28 mouse cellular contexts compared by ENCODE assay signal in genomic region chr15:100631454-100632170, GRCm38 (mm10). TPM values are rescaled to one million over a fixed set of nuclear protein-coding genes. Genes with fewer than 3 reads are reported as not detected.
DNase-seq lines count a peak whose midpoint lies in the region; ATAC-seq and TF ChIP-seq lines count a peak whose summit lies in the region.
"Had no signal": no experiment of that assay in that cellular context is flagged by ENCODE, and none has a peak within 500 bp of the region (broad histone marks: within the 10 kb centered on the region; RNA-seq: fewer than 3 reads in every experiment).

No protein-coding gene starts in this region.

- DNase-seq in lung, postnatal 25 days (ENCODE audit: low spot score): peak; percentile 23
- DNase-seq in lung, adult 2 months: no peak
- peak; percentile 47 for DNase-seq in MEL (ENCODE audit: low read depth, low spot score)
- DNase-seq in liver, postnatal 0 days: no peak
- no peak for DNase-seq in gastrocnemius, postnatal 25 days
- DNase-seq in hindbrain, embryonic 10.5 days (ENCODE audit: low spot score): no peak
- DNase-seq: cerebellum, adult 11 months; cerebellum, postnatal 10 days; heart, adult 11 months; heart, postnatal 14 days; kidney, adult 18-20 months; left cerebral cortex, postnatal 4 days; right cerebral cortex, adult 18-20 months; right cerebral cortex, postnatal 4 days; thymus, postnatal 4 days had no signal

- no peak for TF ChIP-seq POLR2A in lung, adult 2 months (IDR thresholded peaks at IDR 0.05; ENCODE audit: borderline replicate concordance, extremely low read depth, low read depth, low read length)
- TF ChIP-seq POLR2A in MEL (IDR thresholded peaks at IDR 0.05; ENCODE audit: control insufficient read depth in 1 of 2, insufficient read depth in 1 of 2, low read depth in 1 of 2, low read length in 2 of 2, poor library complexity in 1 of 2): no peak
- TF ChIP-seq POLR2A in small intestine, adult 2 months (IDR thresholded peaks at IDR 0.05; ENCODE audit: low read depth, low read length): no peak

- H3K36me3 ChIP-seq in MEL (ENCODE audit: control insufficient read depth in 1 of 2, insufficient read depth in 2 of 2, low read length in 2 of 2): peaks cover 0 to 20% of the 10 kb centered on the region in 2 experiments; a peak in 2 of 4 replicates
- H3K36me3 ChIP-seq in liver, postnatal 0 days (replicated peaks; ENCODE audit: insufficient read depth, low read length): no peaks in the 10 kb centered on the region
- peaks cover 6% of the 10 kb centered on the region; the same call in 1 of the 2 replicates for H3K36me3 ChIP-seq in small intestine, adult 2 months (ENCODE audit: control insufficient read depth, insufficient read depth, low read length)
- H3K36me3 ChIP-seq in hindbrain, embryonic 10.5 days: no peaks in the 10 kb centered on the region
- H3K36me3 ChIP-seq: embryonic facial prominence, embryonic 12.5 days; forebrain, embryonic 12.5 days; heart, embryonic 12.5 days; hindbrain, embryonic 13.5 days; limb, embryonic 15.5 days; lung, embryonic 15.5 days; midbrain, embryonic 10.5 days; stomach, embryonic 15.5 days had no signal

- TF ChIP-seq RAD21 in MEL (IDR thresholded peaks at IDR 0.05; ENCODE audit: low read depth, low read length): no peak; the same call in 1 of the 2 replicates

- TF ChIP-seq EP300 in MEL (IDR thresholded peaks at IDR 0.05; ENCODE audit: low read depth in 1 of 2, low read length in 2 of 2): no peak; a peak in 1 of 4 replicates
- TF ChIP-seq EP300 in liver, postnatal 0 days (IDR thresholded peaks at IDR 0.05; ENCODE audit: low read depth): no peak

- no peak for TF ChIP-seq CTCF in lung, adult 2 months (IDR thresholded peaks at IDR 0.05; ENCODE audit: insufficient read depth, low read length)
- TF ChIP-seq CTCF in MEL (IDR thresholded peaks at IDR 0.05 in 2 of 3, conservative IDR thresholded peaks at IDR 0.05 in 1 of 3; ENCODE audit: control insufficient read depth in 1 of 3, insufficient read depth in 1 of 3, low read depth in 2 of 3, low read length in 3 of 3, poor library complexity in 1 of 3, severe bottlenecking in 1 of 3): no peak
- no peak for TF ChIP-seq CTCF in liver, postnatal 0 days (IDR thresholded peaks at IDR 0.05; ENCODE audit: low read depth)
- no peak for TF ChIP-seq CTCF in small intestine, adult 2 months (IDR thresholded peaks at IDR 0.05; ENCODE audit: extremely low read depth, insufficient read length, insufficient replicate concordance, low read depth, low read length)

- WGBS in lung, adult 2 months: 57% methylated on average over 12 of the region's 12 CpGs
- WGBS in liver, postnatal 0 days (ENCODE audit: insufficient replicate concordance): 32% methylated on average over 12 of the region's 12 CpGs
- 78% methylated on average over 12 of the region's 12 CpGs for WGBS in small intestine, adult 2 months
- 88% methylated on average over 12 of the region's 12 CpGs for WGBS in hindbrain, embryonic 10.5 days

- H3K4me3 ChIP-seq in lung, adult 2 months (replicated peaks; ENCODE audit: extremely low read depth, low read depth, low read length): no peak overlapping the region
- H3K4me3 ChIP-seq in MEL (ENCODE audit: control insufficient read depth in 1 of 2, insufficient read depth in 1 of 2, low read depth in 2 of 2, low read length in 2 of 2): no peak overlapping the region
- no peak overlapping the region for H3K4me3 ChIP-seq in liver, postnatal 0 days (ENCODE audit: low read depth, low read length)
- no peak overlapping the region for H3K4me3 ChIP-seq in small intestine, adult 2 months (ENCODE audit: low read depth, low read length)
- H3K4me3 ChIP-seq in hindbrain, embryonic 10.5 days: no peak overlapping the region
- H3K4me3 ChIP-seq: embryonic facial prominence, embryonic 12.5 days; erythroblast, embryonic 14.5 days; forebrain, embryonic 12.5 days; heart, embryonic 12.5 days; hindbrain, embryonic 13.5 days; limb, embryonic 15.5 days; lung, embryonic 15.5 days; midbrain, embryonic 10.5 days; stomach, embryonic 15.5 days had no signal

- ATAC-seq in liver, postnatal 0 days: peak; percentile 42
- ATAC-seq: inflammation-experienced regulatory T-cells, adult 6 months; midbrain, embryonic 16.5 days had no signal

- no peak overlapping the region for H3K9ac ChIP-seq in MEL (ENCODE audit: control insufficient read depth, low read depth, low read length, poor library complexity, severe bottlenecking)
- peak overlapping the region; percentile 26; the same call in 1 of the 2 replicates for H3K9ac ChIP-seq in liver, postnatal 0 days (replicated peaks)
- H3K9ac ChIP-seq: embryonic facial prominence, embryonic 12.5 days; forebrain, embryonic 12.5 days; heart, embryonic 12.5 days; hindbrain, embryonic 13.5 days; limb, embryonic 15.5 days; lung, embryonic 15.5 days; stomach, embryonic 15.5 days had no signal

- no peaks in the 10 kb centered on the region for H3K9me3 ChIP-seq in MEL (replicated peaks; ENCODE audit: insufficient read depth, low read length)
- H3K9me3 ChIP-seq in liver, postnatal 0 days (ENCODE audit: low read length): no peaks in the 10 kb centered on the region
- no peaks in the 10 kb centered on the region for H3K9me3 ChIP-seq in hindbrain, embryonic 10.5 days
- H3K9me3 ChIP-seq: embryonic facial prominence, embryonic 12.5 days; forebrain, embryonic 12.5 days; heart, embryonic 12.5 days; hindbrain, embryonic 13.5 days; limb, embryonic 15.5 days; lung, embryonic 15.5 days; midbrain, embryonic 10.5 days; stomach, embryonic 15.5 days had no signal

- H3K27me3 ChIP-seq in MEL (ENCODE audit: control insufficient read depth in 1 of 2, insufficient read depth in 2 of 2, low read length in 2 of 2): 0 out of 4 replicates have a peak, but pooled peaks cover 0 to 2% of the 10 kb centered on the region in 2 experiments
- peaks cover 16% of the 10 kb centered on the region for H3K27me3 ChIP-seq in liver, postnatal 0 days (ENCODE audit: insufficient read depth, low read length)
- H3K27me3 ChIP-seq in small intestine, adult 2 months (ENCODE audit: control insufficient read depth, insufficient read depth, low read length): no peaks in the 10 kb centered on the region
- peaks cover 63% of the 10 kb centered on the region for H3K27me3 ChIP-seq in hindbrain, embryonic 10.5 days (ENCODE audit: insufficient read depth, poor library complexity, severe bottlenecking)

- no peaks in the 10 kb centered on the region for H3K79me2 ChIP-seq in MEL (ENCODE audit: control insufficient read depth, insufficient read depth, low read length, poor library complexity)

- 0 out of 2 replicates have a peak overlapping the region, but pooled peaks have one; percentile 19 for H3K4me2 ChIP-seq in liver, postnatal 0 days (ENCODE audit: low read depth, low read length)
- H3K4me2 ChIP-seq: embryonic facial prominence, embryonic 12.5 days; forebrain, embryonic 12.5 days; heart, embryonic 12.5 days; hindbrain, embryonic 13.5 days; limb, embryonic 15.5 days; lung, embryonic 15.5 days; stomach, embryonic 15.5 days had no signal

- peaks cover 22% of the 10 kb centered on the region for H3K4me1 ChIP-seq in lung, adult 2 months (ENCODE audit: control insufficient read depth, insufficient read depth, low read length)
- peaks cover 4 to 29% of the 10 kb centered on the region in 2 experiments for H3K4me1 ChIP-seq in MEL (ENCODE audit: control insufficient read depth in 1 of 2, insufficient read depth in 2 of 2, low read length in 2 of 2)
- peaks cover 43% of the 10 kb centered on the region for H3K4me1 ChIP-seq in liver, postnatal 0 days (ENCODE audit: insufficient read depth)
- peaks cover 23% of the 10 kb centered on the region for H3K4me1 ChIP-seq in small intestine, adult 2 months (ENCODE audit: control insufficient read depth, insufficient read depth, insufficient read length, low read length)
- H3K4me1 ChIP-seq in hindbrain, embryonic 10.5 days (replicated peaks): peaks cover 22% of the 10 kb centered on the region

- H3K27ac ChIP-seq in MEL (ENCODE audit: control insufficient read depth, low read depth, low read length): no peak overlapping the region
- peak overlapping the region; percentile 75 for H3K27ac ChIP-seq in liver, postnatal 0 days (ENCODE audit: low read depth)
- H3K27ac ChIP-seq in small intestine, adult 2 months (ENCODE audit: insufficient read depth, low read depth, low read length): peak overlapping the region; percentile 81
- H3K27ac ChIP-seq in hindbrain, embryonic 10.5 days: no peak overlapping the region
- H3K27ac ChIP-seq: embryonic facial prominence, embryonic 12.5 days; forebrain, embryonic 12.5 days; hindbrain, embryonic 13.5 days; limb, embryonic 15.5 days; lung, embryonic 15.5 days; midbrain, embryonic 10.5 days; stomach, embryonic 15.5 days had no signal

RNA-seq across cellular contexts. Expression of gene Smagp, which starts 5.1 kb away (rescaled TPM):
- 102 and 115 TPM in 2 replicates for polyA plus RNA-seq in lung, adult 2 months (2012; rRNA removed)
- total RNA-seq in MEL (2012; rRNA removed): 1.6 and 2.6 TPM in 2 replicates
- polyA plus RNA-seq in MEL (2012; ENCODE audit: insufficient read depth in 1 of 2, insufficient read length in 2 of 2, low read depth in 1 of 2, low replicate concordance in 2 of 2, missing spikeins in 1 of 2): 10 to 100 TPM in 1 of 2 experiments, not detected in 1; 22.6 TPM
- polyA plus RNA-seq in liver, postnatal 0 days (2015; fragmentation: Nextera tagmentation; extraction: Ambion mirVana): 21.7 and 24.8 TPM in 2 replicates
- polyA plus RNA-seq in small intestine, adult 2 months (2012; rRNA removed): 154 and 384 TPM in 2 replicates
- total RNA-seq in gastrocnemius, postnatal 25 days (2021): 1 to 10 TPM; 2.5 to 3.0 TPM
- 5.7 and 6.5 TPM in 2 replicates for polyA plus RNA-seq in hindbrain, embryonic 10.5 days (2016; fragmentation: Nextera tagmentation; extraction: Ambion mirVana)

RNA-seq across cellular contexts. Expression of gene Dazap2, which starts 16.5 kb away (rescaled TPM):
- polyA plus RNA-seq in lung, adult 2 months (2012; rRNA removed): 846 and 1,111 TPM in 2 replicates
- total RNA-seq in MEL (2012; rRNA removed): 100 and 107 TPM in 2 replicates
- polyA plus RNA-seq in MEL (2012; ENCODE audit: insufficient read depth in 1 of 2, insufficient read length in 2 of 2, low read depth in 1 of 2, low replicate concordance in 2 of 2, missing spikeins in 1 of 2): 100 to 1,000 TPM; 233 to 341 TPM
- 145 and 146 TPM in 2 replicates for polyA plus RNA-seq in liver, postnatal 0 days (2015; fragmentation: Nextera tagmentation; extraction: Ambion mirVana)
- polyA plus RNA-seq in small intestine, adult 2 months (2012; rRNA removed): 597 and 1,087 TPM in 2 replicates
- 10 to 100 TPM; 51.9 to 55.1 TPM for total RNA-seq in gastrocnemius, postnatal 25 days (2021)
- polyA plus RNA-seq in hindbrain, embryonic 10.5 days (2016; fragmentation: Nextera tagmentation; extraction: Ambion mirVana): 231 and 240 TPM in 2 replicates

RNA-seq across cellular contexts. Expression of gene Pou6f1, which starts 31.8 kb away (rescaled TPM):
- polyA plus RNA-seq in lung, adult 2 months (2012; rRNA removed): 34.8 and 40.2 TPM in 2 replicates
- 0.46 and 0.59 TPM in 2 replicates for total RNA-seq in MEL (2012; rRNA removed)
- 1 to 10 TPM in 1 of 2 experiments, not detected in 1; 2.5 TPM for polyA plus RNA-seq in MEL (2012; ENCODE audit: insufficient read depth in 1 of 2, insufficient read length in 2 of 2, low read depth in 1 of 2, low replicate concordance in 2 of 2, missing spikeins in 1 of 2)
- 0.74 and 0.79 TPM in 2 replicates for polyA plus RNA-seq in liver, postnatal 0 days (2015; fragmentation: Nextera tagmentation; extraction: Ambion mirVana)
- 7.2 and 12.0 TPM in 2 replicates for polyA plus RNA-seq in small intestine, adult 2 months (2012; rRNA removed)
- total RNA-seq in gastrocnemius, postnatal 25 days (2021): 10 to 100 TPM; 12.3 to 12.5 TPM
- polyA plus RNA-seq in hindbrain, embryonic 10.5 days (2016; fragmentation: Nextera tagmentation; extraction: Ambion mirVana): 4.5 and 9.8 TPM in 2 replicates

RNA-seq across cellular contexts. Expression of gene Bin2, which starts 37.7 kb away (rescaled TPM):
- polyA plus RNA-seq in lung, adult 2 months (2012; rRNA removed): 19.1 and 23.9 TPM in 2 replicates
- total RNA-seq in MEL (2012; rRNA removed): 79.9 and 94.7 TPM in 2 replicates
- 100 to 1,000 TPM; 106 to 128 TPM for polyA plus RNA-seq in MEL (2012; ENCODE audit: insufficient read depth in 1 of 2, insufficient read length in 2 of 2, low read depth in 1 of 2, low replicate concordance in 2 of 2, missing spikeins in 1 of 2)
- polyA plus RNA-seq in liver, postnatal 0 days (2015; fragmentation: Nextera tagmentation; extraction: Ambion mirVana): 16.2 and 20.3 TPM in 2 replicates
- polyA plus RNA-seq in small intestine, adult 2 months (2012; rRNA removed): 6.6 and 13.0 TPM in 2 replicates
- under 1 TPM in 1 of 2 experiments, not detected in 1; 0.61 TPM for total RNA-seq in gastrocnemius, postnatal 25 days (2021)
- polyA plus RNA-seq in hindbrain, embryonic 10.5 days (2016; fragmentation: Nextera tagmentation; extraction: Ambion mirVana): 4.0 and 4.5 TPM in 2 replicates
- polyA plus RNA-seq: C2C12 had no signal

RNA-seq across cellular contexts. Expression of gene Cela1, which starts 56.1 kb away (rescaled TPM):
- polyA plus RNA-seq in lung, adult 2 months (2012; rRNA removed): 4.7 and 17.3 TPM in 2 replicates
- total RNA-seq in MEL (2012; rRNA removed): 42.2 and 60.3 TPM in 2 replicates
- 10 to 100 TPM in 1 of 2 experiments, not detected in 1; 51.4 TPM for polyA plus RNA-seq in MEL (2012; ENCODE audit: insufficient read depth in 1 of 2, insufficient read length in 2 of 2, low read depth in 1 of 2, low replicate concordance in 2 of 2, missing spikeins in 1 of 2)
- polyA plus RNA-seq in liver, postnatal 0 days (2015; fragmentation: Nextera tagmentation; extraction: Ambion mirVana): 29.5 and 31.5 TPM in 2 replicates
- 55.9 and 26,246 TPM in 2 replicates for polyA plus RNA-seq in small intestine, adult 2 months (2012; rRNA removed)
- total RNA-seq in gastrocnemius, postnatal 25 days (2021): not detected
- 1.6 and 2.8 TPM in 2 replicates for polyA plus RNA-seq in hindbrain, embryonic 10.5 days (2016; fragmentation: Nextera tagmentation; extraction: Ambion mirVana)
- polyA plus RNA-seq: forebrain, embryonic 12.5 days had no signal

Comparison
In these comparisons a context has a peak if more than half of its experiments do, and no peak if none do; other contexts are left out.
1. DNase-seq: peak in lung, postnatal 25 days (single experiment) and MEL (single experiment); none in lung, adult 2 months (single experiment), liver, postnatal 0 days (single experiment), gastrocnemius, postnatal 25 days (single experiment) and hindbrain, embryonic 10.5 days (single experiment).
2. H3K27ac ChIP-seq: peak in liver, postnatal 0 days (single experiment) and small intestine, adult 2 months (single experiment); none in MEL (single experiment) and hindbrain, embryonic 10.5 days (single experiment).